Mouse (Mus musculus) liver (tissue): ENCODE measurements around the gene Cog2.
A peak's percentile ranks its signal among the peaks of the same experiment; 100 is the strongest.

Source experiments
- DNase-seq: peaks from one replicate; pipeline ENCODE4 v3.0.0-alpha.2; 2020; ENCODE audit warnings: mixed read lengths

The Cog2 gene

DNA sequence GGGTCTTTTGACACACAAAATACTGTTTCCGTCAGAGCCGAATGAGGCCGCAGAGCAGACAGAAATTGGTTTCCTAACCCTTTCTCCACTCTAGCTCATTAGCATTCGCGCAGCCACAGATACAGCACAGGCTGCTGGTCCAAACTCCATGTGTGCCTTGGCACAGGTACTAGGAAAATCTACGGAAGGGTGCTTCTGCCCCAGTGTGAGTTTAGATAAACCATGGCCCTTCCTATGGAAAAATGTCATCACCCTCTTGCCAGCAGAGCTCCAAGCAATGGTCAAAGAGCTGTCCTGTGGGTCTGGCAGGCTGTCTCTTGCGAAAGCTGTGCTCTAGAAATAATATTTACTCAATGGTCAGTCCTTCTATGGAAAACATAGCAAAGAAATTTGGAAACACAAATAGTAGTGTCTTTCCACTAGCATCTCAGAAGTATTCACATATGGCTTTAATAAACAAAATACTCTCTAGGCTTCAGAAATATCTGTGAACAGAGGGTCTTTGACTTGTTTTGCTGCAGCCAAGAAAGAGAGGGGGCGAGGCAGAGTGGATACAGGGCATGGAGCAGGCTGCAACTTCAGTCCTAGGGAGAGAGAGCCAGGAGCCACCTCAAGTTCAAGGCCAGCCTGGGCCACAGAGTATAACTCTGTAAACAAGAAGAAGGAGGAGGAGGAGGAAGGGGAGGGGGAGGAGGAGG lies 51.3 kb downstream of the Cog2 start:
- peak; percentile 36 for DNase-seq

GRCm38 (mm10) chr8:124572430-124572775 lies 51.8 kb downstream of the Cog2 start:
- no peak for DNase-seq

DNA sequence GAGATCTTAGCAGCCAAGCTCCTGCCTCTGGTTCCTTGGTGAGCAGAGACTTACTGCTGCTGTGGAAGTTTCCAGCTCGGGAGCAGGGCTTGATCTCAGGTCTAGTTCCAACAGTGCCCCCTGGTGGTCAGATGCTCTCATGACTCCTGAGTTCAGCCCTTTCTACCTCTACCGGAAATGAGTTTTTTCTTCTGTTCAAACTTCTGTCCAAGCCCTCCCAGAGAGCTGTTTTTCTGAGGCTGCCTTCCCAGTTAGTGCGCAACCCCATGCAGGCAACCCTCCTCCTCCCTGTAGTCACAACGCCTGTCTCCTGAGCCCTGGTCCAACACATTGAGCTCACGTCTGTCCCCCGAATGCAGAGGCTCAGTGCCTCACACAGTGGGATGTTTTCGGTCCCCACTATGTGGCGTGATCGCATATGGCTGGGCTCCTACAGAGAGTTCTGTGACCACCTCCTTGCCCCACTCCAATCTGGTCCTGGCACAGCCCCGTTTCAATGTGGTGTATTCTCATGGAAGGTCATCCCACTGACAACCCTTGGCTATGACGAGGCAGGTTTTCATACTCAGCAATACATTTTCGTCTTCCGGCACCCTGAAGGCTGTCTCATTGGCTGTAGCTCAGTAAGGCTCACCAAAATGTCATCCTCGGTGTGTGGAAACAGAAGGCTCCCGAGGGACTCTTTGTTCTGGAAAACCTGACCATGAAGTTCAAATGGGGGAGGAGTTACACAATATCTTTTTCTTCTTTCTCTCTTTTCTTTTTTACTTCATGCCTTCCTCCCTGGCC lies 53.2 kb downstream of the Cog2 start:
- peak; percentile 86 for DNase-seq

- no peak for DNase-seq
Measured at GRCm38 (mm10) chr8:124575811-124576210, 55.2 kb downstream of the Cog2 start, which contains the start of gene Capn9. TSS of gene Capn9 (plus strand) at chr8:124576111.

- DNase-seq: no peak
Measured at GRCm38 (mm10) chr8:124576751-124577150, 56.2 kb downstream of the Cog2 start.

DNA sequence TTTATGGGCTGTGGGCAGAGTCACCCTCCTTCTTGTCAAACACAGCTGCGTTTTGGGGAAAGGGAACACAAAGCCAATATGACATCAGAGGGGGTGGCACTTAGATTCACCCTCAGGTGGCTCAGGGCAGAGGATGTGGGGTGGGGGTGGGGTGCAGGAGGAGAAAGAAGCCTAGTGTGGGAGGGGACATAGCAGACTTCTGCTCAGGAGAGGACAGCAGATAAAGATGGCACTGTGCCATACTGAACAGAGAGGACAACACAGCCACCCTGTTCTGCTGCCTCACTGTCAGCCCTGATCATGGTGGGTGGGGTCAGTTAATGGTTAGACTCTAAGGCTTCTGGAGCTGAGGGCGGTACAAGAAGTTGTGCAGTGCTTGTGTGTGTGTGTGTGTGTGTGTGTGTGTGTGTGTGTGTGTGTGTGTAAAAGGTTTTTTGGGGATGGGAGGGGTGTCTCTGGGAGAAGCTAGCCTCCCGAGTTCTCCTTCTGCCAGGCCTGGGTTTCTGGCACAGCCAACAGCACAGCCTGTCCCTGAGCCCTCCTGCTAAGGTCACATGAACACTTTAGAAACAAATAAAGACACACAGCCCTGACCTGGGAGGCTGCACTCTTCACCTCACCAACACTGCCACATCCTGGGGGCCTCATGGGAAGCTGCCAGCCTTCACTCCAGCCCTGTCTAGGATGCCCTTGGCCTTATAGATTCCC lies 65.3 kb downstream of the Cog2 start:
- DNase-seq: no peak

DNA sequence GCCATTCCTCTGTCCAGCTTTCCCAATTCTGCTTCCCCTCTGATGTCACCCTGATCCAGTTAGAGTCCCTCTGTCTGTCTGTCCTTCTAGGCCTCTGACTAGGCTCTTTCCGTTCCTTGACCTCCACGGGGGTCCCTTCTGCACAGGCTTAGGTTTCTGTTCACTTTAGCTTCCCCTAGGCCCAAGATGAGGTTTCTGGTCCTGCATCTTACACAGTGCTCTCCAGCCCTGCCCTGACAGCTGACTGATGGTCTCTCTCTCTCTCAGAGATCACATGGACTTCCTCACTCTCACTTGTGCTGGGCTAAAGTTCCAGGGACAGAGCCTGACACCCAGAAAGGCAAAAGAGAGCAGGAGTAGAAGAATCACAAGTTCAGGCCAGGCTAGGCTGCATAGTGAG lies 66.0 kb downstream of the Cog2 start:
- no peak for DNase-seq

DNA sequence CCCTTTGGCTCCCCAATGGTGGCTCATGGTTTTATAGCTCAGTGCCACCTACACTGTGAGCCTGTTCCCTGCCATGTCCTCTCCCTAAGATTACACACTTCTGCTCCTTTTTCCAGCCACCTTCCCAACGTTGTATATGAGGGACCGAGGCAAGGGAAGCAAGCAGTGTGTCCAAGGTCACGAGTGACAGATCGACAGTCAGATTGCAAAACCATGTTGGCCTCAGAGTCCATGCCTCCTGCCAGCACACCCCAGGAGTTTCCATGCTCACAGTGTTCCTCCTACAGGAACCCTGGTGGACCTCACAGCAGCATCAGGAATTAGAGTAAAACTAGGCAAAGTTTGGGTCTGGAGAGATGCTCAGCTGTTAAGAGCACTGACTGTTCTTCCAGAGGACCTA lies 68.8 kb downstream of the Cog2 start:
- DNase-seq: no peak
